Mouse (Mus musculus) retina, embryonic 14.5 days (tissue): ENCODE results near the gene Mpv17l.
"Not testable (repeated sequence)": the region's sequence is repeated elsewhere in the genome, so short reads cannot be mapped to it uniquely, and the experiment has no call there.

Source experiments
- DNase-seq: peaks from one replicate; pipeline ENCODE4 v3.0.0-alpha.2; 2015; ENCODE audit warnings: low spot score

Gene Mpv17l

GRCm38 (mm10) chr16:13902888-13903483 lies at the start of gene Mpv17l, which contains the start of gene Pdxdc1:
Gene Mpv17l, plus strand, starts transcription at chr16:13903161.
Gene Pdxdc1, minus strand, starts transcription at chr16:13903131.
- peak; percentile 95 for DNase-seq

GRCm38 (mm10) chr16:13853886-13854285 lies 49.1 kb upstream of the Mpv17l start:
- DNase-seq = no peak

DNA sequence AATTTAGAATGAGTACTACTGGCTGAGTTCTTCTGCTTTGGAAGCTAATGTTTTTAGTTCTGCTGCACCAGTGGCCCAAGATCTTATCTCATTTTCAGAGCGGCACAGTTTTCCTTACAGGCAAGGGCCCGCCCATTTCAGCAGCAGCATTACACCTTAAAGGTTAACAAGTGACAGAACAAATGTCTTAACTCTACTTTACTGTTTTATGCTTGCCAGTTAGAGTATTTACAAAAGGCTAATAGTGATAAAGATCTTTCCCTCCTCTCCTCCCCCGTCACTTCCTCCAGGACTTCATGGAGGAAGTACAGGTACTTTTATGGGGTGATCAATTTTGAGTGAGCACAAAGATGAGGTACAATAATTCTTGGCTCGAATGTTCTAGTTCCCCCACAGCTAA lies 36.9 kb upstream of the Mpv17l start:
- no peak for DNase-seq

DNA sequence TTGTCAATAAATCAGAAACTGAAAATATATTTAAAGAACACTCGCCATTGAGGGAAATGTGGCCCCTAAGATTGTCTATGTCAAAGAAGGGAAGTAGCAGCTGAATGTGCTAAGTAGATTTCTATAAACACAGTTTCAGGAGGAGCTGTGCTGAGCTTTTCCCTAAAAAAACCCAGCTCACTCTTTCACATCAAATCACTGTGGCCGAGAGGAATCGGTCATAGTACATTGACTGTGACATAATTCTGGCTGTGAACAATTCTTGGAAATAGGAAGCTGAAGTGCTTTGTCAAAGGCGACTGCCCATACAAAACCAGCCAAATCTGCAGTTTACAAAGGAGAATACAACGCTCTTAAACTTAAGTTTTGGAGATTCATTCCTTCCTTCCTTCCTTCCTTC lies 36.3 kb upstream of the Mpv17l start:
- no peak for DNase-seq

- peak; percentile 60 for DNase-seq
These were observed 35.6 kb upstream of the Mpv17l start for GRCm38 (mm10) chr16:13867406-13867805.

- DNase-seq = peak; percentile 48
These were observed 34.9 kb upstream of the Mpv17l start for GRCm38 (mm10) chr16:13867910-13868514.

- DNase-seq = no peak
These were observed 27.5 kb upstream of the Mpv17l start for GRCm38 (mm10) chr16:13875483-13875882.

DNA sequence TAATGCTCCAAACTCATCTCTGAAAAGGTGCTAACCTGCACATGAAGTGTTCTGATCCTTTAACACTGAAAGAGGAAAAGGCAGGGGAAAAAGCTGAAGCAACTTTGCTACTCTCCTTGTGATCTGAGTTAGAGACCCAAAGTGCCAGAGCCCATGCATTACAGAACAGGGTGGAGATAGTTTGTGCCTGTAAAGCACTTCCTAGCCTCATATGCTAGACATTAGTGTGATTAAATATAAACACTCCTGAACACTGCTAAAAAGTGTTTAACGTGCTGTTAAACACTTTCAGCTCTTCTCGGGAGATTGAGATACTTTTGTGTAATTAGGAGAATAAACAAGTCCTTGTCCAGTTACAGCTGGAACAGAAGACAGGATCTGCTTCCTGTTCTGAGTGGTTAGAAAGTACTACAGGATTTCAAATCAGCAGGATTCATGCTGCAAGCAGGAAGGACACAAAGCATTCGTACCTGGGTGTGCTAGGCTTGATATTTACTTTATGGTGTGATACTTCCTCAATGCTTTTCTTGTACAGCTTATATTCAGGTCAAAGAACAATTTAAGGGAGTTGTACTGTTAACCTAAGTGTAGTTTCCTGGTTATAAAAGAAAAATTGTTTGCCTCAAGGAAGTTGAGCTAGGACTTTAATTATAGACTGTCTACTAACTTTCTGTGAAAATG lies 19.7 kb upstream of the Mpv17l start:
- DNase-seq = no peak

GRCm38 (mm10) chr16:13890449-13890848 lies 12.5 kb upstream of the Mpv17l start:
- no peak for DNase-seq

DNA sequence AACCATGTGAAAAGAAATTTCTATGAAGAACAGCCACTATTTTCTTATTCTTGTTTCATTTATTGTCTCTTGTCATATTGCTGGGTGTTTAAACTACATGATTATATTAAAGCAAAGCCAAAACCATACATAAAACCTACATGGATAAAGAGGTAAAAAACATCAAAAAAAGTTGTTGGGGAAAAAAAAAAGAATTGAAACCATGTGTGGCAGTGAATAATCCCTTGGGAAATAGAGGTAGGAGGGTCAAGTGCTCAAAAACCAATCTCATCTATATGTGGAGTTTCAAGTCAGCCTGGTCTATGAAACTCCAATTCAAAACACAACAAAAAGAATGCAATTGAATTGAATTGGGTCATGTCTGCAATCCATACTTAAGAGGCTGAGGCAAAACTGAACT lies 10.1 kb upstream of the Mpv17l start:
- DNase-seq = no peak

- no peak for DNase-seq
These were observed 8.9 kb upstream of the Mpv17l start for GRCm38 (mm10) chr16:13894097-13894496.

- DNase-seq = no peak
These were observed 7.2 kb upstream of the Mpv17l start for GRCm38 (mm10) chr16:13895740-13896139.

DNA sequence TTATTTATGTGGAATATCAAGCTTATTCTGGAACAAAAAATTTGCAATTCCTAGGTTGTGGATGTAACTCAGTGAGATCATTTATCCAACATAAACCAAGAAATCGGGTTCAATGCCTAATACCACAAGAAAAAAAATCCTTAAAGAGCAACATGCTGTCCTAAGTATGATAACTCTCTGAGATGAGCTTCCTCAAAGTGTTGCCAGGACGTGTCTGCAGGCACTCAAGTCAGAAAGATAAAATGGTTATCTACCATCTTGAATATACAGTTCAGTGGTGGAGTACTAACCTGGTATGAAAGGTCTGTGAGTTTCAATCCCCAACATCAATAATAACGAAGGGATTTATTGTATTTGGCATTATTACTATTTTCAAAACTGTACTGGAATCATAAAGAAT lies 6.6 kb upstream of the Mpv17l start:
- no peak for DNase-seq

GRCm38 (mm10) chr16:13898981-13899380 lies 4.0 kb upstream of the Mpv17l start:
- DNase-seq = no peak

DNA sequence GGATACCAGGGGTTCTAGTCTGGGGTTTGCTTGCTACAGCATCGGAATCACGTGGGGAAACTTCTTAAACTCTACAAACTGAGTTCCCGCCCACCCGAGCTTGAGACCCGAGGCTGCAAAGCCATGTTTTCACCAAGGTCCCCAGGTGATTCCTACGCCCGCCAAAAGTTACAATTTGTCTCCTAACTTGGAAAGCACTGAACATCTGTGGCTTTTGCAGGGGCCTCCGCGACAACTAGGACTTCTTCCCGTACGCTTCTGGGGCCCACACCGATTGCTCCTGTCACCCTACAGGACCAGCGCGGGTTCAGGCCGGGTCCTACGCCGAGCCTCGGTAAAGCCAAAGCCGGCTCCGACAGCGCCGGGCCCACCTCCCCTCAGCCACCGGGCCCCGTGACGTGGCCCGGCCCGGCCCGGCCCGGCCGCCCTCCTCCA lies 547 bp upstream of the Mpv17l start:
- no peak for DNase-seq

- DNase-seq = peak; percentile 86
These were observed 527 bp downstream of the Mpv17l start for GRCm38 (mm10) chr16:13903488-13903887.

DNA sequence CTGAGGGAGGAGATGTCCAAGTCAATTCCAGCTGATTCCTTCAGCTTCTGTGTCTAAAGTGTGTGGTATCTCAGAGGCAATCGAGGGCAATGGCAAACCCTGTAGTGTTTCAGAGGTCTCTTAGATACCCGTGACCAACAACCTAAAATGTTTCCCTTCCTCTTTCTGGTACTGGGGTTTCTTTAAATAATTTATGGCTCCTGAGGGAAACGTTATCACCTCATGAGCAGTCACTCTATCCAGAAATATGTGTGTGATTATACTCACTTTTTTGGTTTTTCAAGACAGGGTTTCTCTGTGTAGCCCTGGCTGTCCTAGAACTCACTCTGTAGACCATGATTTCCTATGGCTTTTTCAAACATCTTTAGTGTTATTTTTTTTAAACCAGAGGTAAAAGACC lies 4.3 kb downstream of the Mpv17l start:
- no peak for DNase-seq

DNA sequence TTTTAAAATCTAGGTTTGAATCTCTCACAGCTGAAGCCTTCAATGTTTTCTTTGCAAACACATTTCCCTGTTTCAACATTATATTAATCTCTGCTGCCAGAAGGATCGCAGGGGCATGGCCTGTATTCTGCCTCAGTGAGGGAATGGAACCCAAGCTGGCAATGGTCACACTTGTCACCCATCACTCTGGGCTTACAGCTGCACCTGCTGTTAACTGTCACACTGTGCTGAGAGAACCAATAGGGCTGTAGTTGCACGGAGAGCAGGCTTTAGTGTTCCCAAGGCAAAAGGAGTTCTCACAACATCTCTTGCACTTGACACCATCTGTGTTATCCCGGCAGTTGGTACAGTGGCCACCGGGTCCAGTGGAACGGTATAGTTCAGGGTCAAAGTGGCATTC lies 17.1 kb downstream of the Mpv17l start:
- DNase-seq = no peak

- DNase-seq = no peak
These were observed 18.1 kb downstream of the Mpv17l start for GRCm38 (mm10) chr16:13921063-13921462.

DNA sequence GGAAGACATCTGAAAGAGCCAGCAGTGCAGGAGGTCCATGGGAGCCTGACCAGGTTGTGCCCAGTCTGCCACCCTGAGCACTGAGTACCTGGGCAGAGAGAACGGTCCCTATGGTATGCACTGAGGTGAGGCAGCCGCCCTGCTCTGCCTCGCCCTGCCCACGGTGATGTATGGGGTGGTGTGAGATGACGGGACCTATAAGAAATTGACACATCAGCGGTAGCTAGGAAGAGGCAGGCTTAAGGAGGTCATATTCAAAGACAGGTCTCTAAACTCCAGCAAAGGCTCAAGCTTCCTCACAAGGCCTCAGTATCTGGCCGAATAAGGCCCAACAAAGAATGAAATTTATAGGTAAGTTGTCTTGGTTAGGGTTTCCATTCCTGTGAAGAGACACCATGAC lies 18.8 kb downstream of the Mpv17l start:
- no peak for DNase-seq

- not testable (repeated sequence) for DNase-seq
These were observed 19.5 kb downstream of the Mpv17l start for GRCm38 (mm10) chr16:13922499-13922898.

- not testable (repeated sequence) for DNase-seq
These were observed 20.0 kb downstream of the Mpv17l start for GRCm38 (mm10) chr16:13922966-13923365.

DNA sequence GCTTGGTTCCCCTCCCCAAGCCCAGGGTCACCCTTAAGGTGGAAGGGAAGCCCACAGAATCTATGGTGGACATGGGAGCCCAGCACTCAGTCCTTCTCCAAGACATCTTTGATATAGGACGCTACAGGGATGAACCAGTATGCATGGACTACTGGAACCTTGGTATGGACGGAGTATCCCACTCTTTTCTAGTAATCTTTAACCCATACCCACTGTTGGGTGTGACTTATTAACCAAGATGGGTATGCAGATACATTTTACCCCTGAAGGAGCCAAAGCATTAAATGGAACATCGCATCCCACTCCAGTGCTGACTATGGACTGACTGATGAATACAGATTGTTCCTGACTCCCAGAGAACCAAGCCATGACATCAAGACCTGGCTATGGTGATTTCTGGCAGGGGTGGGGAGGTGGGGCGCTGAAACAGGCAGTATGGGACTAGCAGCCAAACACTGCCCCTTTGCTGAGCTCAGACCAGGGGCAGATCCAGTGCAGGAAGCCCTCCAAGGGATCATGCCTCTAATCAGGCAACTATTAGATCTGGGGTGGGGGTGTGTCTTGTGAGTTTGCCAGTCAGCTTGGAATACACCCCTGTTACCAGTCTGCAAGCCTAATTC lies 24.6 kb downstream of the Mpv17l start:
- DNase-seq = no peak
